Mouse (Mus musculus): Measurements from ENCODE around the gene Pign. TPM values are rescaled to one million over a fixed set of nuclear protein-coding genes. Genes with fewer than 3 reads are reported as not detected.

The Pign gene
- polyA plus RNA-seq (2012; ENCODE audit: insufficient read depth, insufficient read length, low replicate concordance, missing spikeins), result not detected in 2 replicates

DNA sequence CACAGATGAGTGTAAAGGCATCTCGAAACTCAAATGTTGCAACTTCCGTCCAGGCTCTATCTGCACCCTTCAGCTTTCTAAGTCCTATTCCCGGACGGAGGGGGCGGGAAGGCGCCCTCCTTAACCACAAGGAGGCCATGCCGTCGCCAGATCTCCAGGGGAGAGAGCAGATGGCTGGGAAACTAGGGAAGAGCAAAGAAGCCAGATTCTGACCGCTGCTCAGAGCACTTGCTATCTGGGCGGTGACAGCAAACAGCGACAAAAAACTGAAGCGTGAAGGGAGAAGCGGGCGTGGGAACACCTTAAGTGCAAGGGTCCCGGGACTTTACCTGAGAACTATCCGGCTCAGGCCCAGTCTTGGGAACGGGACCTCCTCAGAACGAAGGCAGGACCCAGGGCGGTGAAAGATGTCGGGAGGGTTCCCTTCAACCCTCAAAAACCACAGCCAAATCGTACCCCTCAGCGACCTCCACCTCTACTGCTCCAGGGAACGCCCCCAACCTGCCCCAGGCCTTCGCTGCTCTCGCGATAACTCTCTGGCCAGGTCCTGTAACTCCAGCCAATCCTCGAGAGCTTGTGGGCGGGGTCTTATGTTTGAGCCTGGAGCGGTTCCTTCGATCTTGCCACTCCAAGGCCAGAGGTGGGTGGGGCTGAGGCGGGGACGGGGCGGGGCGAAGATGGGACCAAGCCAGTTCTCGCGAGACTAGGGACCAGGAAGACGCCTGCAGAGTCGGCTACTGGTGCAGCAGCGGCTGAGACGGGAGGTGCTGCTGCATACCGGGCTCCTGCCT lies at the start of gene Pign, which contains the start of gene Relch:
Gene Pign, minus strand, starts transcription at position 507 of the 791 bp plus-strand sequence.
Gene Relch, plus strand, starts transcription at position 691 of the 791 bp plus-strand sequence.
- Histone ChIP-seq H3K4me3 (ENCODE audit: insufficient read depth, low read depth, low read length) (peak within 1 kb of the TSS; percentile 98), H3K27ac (ENCODE audit: insufficient read depth, low read depth, low read length) (peak within 1 kb of the TSS; percentile 84), H3K4me1 (ENCODE audit: control insufficient read depth, insufficient read depth, low read length) (peaks cover 5% of the 10 kb centered on the region)
- TF ChIP-seq POLR2A (IDR thresholded peaks at IDR 0.05; ENCODE audit: insufficient read depth, low read depth, low read length) (peak; percentile 60), CTCF (IDR thresholded peaks at IDR 0.05; ENCODE audit: insufficient read depth, low read depth, low read length) (peak; percentile 12; the same call in 1 of the 2 replicates)
- under 1% methylated on average over 41 of the region's 41 CpGs for WGBS

DNA sequence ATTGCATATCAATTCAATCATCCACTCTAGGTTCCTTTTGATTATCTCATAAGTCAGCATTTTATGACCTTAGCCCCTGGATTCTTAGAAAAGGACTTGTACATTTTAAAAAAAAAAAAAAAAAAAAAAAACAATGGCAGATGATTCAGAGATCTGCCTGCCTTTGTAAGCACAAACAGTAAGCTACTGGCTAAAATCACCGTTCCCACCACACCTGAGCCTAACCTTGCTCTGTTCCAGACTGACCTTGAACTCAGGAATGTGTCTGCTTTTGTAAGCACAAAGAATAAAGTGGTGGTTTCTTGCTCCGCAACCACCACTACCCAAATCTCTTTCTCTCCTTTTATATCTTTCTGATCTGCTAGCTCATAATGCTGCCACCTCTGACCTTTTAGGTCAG lies 49.3 kb upstream of the Pign start:
- Histone ChIP-seq H3K4me3 (ENCODE audit: insufficient read depth, low read depth, low read length) (no peak overlapping the region), H3K27ac (ENCODE audit: insufficient read depth, low read depth, low read length) (no peak overlapping the region), H3K4me1 (ENCODE audit: control insufficient read depth, insufficient read depth, low read length) (no peaks in the 10 kb centered on the region)
- WGBS, result 92% methylated on average over 2 of the region's 2 CpGs
- TF ChIP-seq CTCF (IDR thresholded peaks at IDR 0.05; ENCODE audit: insufficient read depth, low read depth, low read length) (no peak), POLR2A (IDR thresholded peaks at IDR 0.05; ENCODE audit: insufficient read depth, low read depth, low read length) (no peak)

DNA sequence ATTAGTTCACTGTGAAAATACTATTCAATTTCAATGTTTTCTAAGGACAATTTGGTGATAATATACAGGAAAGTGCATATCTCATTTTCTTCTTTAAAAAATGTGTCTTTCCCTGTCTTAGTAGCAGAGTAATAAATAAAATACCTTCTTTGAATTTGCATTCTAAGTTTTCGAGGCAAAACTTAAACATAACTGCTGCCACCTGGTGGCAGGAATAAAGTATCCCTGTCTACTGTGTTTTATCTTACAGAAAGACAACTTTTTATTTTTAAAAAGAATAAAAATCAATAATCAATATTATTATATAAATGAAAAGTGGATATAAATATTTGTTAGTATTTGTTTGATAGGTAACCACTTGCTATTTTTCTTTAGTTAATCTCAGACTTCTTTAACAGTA lies 47.8 kb upstream of the Pign start:
- WGBS, result 4% methylated on average over 1 of the region's 1 CpGs
- TF ChIP-seq CTCF (IDR thresholded peaks at IDR 0.05; ENCODE audit: insufficient read depth, low read depth, low read length) (no peak), POLR2A (IDR thresholded peaks at IDR 0.05; ENCODE audit: insufficient read depth, low read depth, low read length) (no peak)
- H3K4me3 ChIP-seq (ENCODE audit: insufficient read depth, low read depth, low read length), result no peak overlapping the region

DNA sequence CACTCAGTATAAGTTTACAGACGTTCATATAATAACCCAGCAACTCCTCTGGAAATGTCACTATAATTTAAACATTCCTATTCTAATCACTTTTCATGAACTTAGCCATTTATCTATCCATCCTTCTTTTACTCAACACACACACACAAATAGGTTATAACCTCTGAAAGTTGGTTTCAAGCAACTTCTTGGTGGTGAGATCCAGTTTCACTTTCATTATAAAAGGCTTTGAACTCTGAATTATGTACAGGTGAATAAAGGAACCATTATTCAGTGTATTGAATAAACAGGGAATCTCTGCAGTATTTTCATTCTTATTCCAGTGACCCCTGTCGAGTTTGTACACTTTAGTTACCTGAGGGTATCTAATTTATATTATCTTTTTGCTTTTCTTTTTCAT lies 45.9 kb upstream of the Pign start:
- 80% methylated on average over 2 of the region's 2 CpGs for WGBS
- Histone ChIP-seq H3K27ac (ENCODE audit: insufficient read depth, low read depth, low read length) (no peak overlapping the region), H3K4me1 (ENCODE audit: control insufficient read depth, insufficient read depth, low read length) (no peaks in the 10 kb centered on the region), H3K4me3 (ENCODE audit: insufficient read depth, low read depth, low read length) (no peak overlapping the region)
- TF ChIP-seq CTCF (IDR thresholded peaks at IDR 0.05; ENCODE audit: insufficient read depth, low read depth, low read length) (no peak), POLR2A (IDR thresholded peaks at IDR 0.05; ENCODE audit: insufficient read depth, low read depth, low read length) (no peak)

More for the DNA sequence above, 47.8 kb upstream of the Pign start:
- Histone ChIP-seq H3K4me1 (ENCODE audit: control insufficient read depth, insufficient read depth, low read length) (no peaks in the 10 kb centered on the region), H3K27ac (ENCODE audit: insufficient read depth, low read depth, low read length) (no peak overlapping the region)

DNA sequence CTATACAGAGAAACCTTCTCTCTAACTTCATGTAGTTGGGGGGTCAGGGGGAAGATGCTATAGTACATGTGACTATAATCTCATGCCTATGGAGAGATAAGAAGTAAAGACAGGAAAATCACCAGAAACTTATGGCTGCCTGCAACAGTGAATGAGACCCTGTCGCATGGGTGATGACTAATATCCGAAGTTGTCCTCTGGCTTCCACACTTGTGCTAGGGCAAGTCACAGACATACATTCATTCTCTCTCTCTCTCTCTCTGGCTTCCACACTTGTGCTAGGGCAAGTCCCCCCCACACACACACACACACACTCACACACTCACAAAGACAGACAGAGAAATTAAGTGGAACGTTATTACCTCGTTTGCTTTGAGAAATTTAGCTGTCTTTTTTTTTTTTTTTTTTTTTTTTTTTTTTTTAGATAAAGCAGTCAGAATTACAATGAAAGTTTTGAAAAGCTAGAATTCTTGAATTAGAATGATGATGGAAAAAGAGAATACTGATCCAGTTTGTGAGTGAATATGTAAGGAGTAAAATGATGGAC lies 37.6 kb upstream of the Pign start:
- no peak overlapping the region for H3K27ac ChIP-seq (ENCODE audit: insufficient read depth, low read depth, low read length)
- WGBS, result 77% methylated on average over 4 of the region's 4 CpGs
- TF ChIP-seq CTCF (IDR thresholded peaks at IDR 0.05; ENCODE audit: insufficient read depth, low read depth, low read length) (no peak), POLR2A (IDR thresholded peaks at IDR 0.05; ENCODE audit: insufficient read depth, low read depth, low read length) (no peak)
- no peak overlapping the region for H3K4me3 ChIP-seq (ENCODE audit: insufficient read depth, low read depth, low read length)
- no peaks in the 10 kb centered on the region for H3K4me1 ChIP-seq (ENCODE audit: control insufficient read depth, insufficient read depth, low read length)

DNA sequence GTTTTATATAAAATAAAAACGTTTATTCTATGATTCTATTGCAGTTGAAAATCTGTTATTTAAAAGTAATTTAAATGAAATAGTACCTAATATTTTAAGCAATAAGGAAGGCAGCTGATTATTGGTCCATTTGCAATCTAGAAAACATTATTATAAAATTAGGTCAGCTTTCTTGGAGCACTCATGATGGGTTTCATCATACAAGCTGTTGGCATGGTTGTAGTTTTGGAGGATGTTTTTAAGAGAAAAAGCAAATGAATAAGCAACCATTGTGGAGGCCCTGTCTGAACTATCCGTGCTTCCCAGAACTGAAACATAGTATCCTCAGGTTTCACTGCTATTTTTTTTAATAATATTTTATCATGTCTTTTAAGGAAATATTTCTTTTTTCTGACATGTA lies 32.1 kb upstream of the Pign start:
- whole genome bisulfite sequencing, result 85% methylated on average over 2 of the region's 2 CpGs
- Histone ChIP-seq H3K4me3 (ENCODE audit: insufficient read depth, low read depth, low read length) (no peak overlapping the region), H3K27ac (ENCODE audit: insufficient read depth, low read depth, low read length) (no peak overlapping the region), H3K4me1 (ENCODE audit: control insufficient read depth, insufficient read depth, low read length) (no peaks in the 10 kb centered on the region)
- TF ChIP-seq CTCF (IDR thresholded peaks at IDR 0.05; ENCODE audit: insufficient read depth, low read depth, low read length) (no peak), POLR2A (IDR thresholded peaks at IDR 0.05; ENCODE audit: insufficient read depth, low read depth, low read length) (no peak)

DNA sequence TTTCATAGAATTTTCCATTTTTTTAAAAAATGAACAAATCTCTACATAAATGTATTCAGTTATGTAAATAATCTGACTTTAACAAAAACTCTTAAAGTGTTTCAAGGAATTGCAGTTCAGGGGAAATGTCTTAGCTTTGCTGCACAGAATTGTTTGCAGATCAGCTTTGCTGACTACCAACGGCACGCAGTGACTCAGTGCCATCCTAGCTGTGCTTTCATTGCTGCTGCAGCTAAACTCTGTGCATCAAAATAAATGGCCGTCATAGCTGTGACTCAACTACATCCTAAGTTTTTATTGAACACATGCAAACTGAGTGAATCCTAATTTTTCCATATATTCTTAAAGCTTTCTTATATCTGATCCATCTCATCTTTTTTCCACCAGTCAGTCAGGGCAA lies 22.0 kb upstream of the Pign start:
- H3K4me1 ChIP-seq (ENCODE audit: control insufficient read depth, insufficient read depth, low read length), result no peaks in the 10 kb centered on the region
- TF ChIP-seq POLR2A (IDR thresholded peaks at IDR 0.05; ENCODE audit: insufficient read depth, low read depth, low read length), result no peak
- TF ChIP-seq CTCF (IDR thresholded peaks at IDR 0.05; ENCODE audit: insufficient read depth, low read depth, low read length), result no peak
- H3K4me3 ChIP-seq (ENCODE audit: insufficient read depth, low read depth, low read length), result no peak overlapping the region
- H3K27ac ChIP-seq (ENCODE audit: insufficient read depth, low read depth, low read length), result no peak overlapping the region
- 41% methylated on average over 3 of the region's 3 CpGs for WGBS

DNA sequence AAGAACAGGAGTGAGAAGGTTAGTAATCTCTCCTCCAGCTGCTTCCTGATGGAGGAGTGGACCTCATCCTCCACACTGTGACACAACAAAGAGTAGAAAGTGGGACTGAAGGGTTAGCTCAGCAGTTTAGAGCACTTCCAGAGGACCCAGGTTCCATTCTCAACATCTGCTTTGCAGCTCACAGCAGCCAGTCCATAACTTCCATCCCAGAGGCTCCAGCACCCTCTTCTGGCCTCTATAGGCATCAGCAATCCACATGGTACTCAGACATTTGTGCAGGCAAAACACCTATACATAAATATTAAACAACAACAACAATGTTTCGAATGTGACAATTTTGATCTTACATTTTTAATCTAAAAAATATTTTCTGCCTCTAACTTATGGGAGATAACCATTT lies 17.1 kb upstream of the Pign start:
- 95% methylated on average over 1 of the region's 1 CpGs for WGBS
- TF ChIP-seq POLR2A (IDR thresholded peaks at IDR 0.05; ENCODE audit: insufficient read depth, low read depth, low read length) (no peak), CTCF (IDR thresholded peaks at IDR 0.05; ENCODE audit: insufficient read depth, low read depth, low read length) (no peak)

DNA sequence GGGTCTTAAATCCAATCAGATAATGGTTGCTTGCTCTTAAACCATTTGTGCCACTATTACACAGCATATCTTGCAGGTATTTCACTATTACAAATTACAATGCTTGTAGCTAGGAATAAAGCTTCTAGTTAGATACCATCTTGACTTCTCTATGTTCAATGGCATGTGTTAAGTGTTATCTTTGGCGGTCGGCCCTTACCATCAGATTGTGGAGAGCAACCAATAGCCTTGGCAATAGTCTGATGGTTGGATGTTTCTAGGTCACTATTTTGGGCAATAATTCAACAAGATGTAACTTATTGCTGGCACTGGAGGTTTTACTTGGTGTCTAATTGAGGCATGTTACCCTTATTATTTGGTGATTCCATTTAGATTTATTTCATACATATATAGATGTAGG lies 11.3 kb upstream of the Pign start:
- H3K4me3 ChIP-seq (ENCODE audit: insufficient read depth, low read depth, low read length), result no peak overlapping the region
- no peak overlapping the region for H3K27ac ChIP-seq (ENCODE audit: insufficient read depth, low read depth, low read length)
- H3K4me1 ChIP-seq (ENCODE audit: control insufficient read depth, insufficient read depth, low read length), result no peaks in the 10 kb centered on the region
- 89% methylated on average over 2 of the region's 2 CpGs for whole genome bisulfite sequencing
- TF ChIP-seq POLR2A (IDR thresholded peaks at IDR 0.05; ENCODE audit: insufficient read depth, low read depth, low read length) (no peak), CTCF (IDR thresholded peaks at IDR 0.05; ENCODE audit: insufficient read depth, low read depth, low read length) (no peak)

More for the DNA sequence above, 17.1 kb upstream of the Pign start:
- Histone ChIP-seq H3K27ac (ENCODE audit: insufficient read depth, low read depth, low read length) (no peak overlapping the region), H3K4me1 (ENCODE audit: control insufficient read depth, insufficient read depth, low read length) (no peaks in the 10 kb centered on the region), H3K4me3 (ENCODE audit: insufficient read depth, low read depth, low read length) (no peak overlapping the region)

All from olfactory bulb, adult 2 months (tissue).